Mouse (Mus musculus) neural tube, postnatal 0 days (tissue): Measurements from ENCODE around the gene Ifi211. TPM values are rescaled to one million over a fixed set of nuclear protein-coding genes. Genes with fewer than 3 reads are reported as not detected.

ENCODE experiments used
- polyA plus RNA-seq: library from polyadenylated mRNA; unstranded; fragments of >200 nt; fragmentation: Nextera tagmentation; extraction: Ambion mirVana; gene quantifications from 2 replicates; pipeline ENCODE4 v1.2.1, GENCODE M21; 2015

The Ifi211 gene
- 0.77 and 0.89 TPM in 2 replicates for polyA plus RNA-seq

DNA sequence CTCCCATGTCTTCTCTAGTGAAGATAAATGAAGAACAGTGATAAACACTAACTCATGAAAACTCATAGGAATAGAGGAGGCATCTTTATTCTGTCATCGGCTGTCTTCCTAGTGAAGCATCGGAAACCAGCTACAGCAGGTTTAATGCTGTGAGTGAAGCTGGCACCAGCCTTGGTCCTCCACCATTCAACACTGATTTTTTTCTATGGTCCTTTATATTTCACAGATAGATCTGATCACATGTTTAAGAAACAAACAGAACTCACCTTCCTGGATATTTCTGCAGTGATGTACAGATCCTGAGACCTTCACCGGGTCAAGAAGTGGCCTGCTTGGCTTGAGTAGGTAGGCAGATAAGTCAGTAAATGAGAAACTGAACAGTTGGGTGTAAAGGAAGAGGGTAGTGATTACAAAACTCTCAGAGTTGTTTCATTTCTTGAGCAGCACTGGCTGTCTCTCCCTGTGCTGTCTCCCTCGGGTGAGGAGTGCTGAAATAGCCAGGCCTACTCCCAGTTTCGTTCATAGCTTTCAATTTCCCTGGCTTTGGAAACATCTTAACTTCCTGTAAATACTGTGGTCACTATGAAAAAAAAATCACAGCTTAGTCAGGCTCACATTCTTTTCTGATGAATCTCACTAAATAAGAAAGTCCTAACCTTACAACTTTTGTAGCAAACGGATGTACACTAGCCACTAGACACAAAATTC lies at the start of gene Ifi211:
Ifi211 (minus strand) TSS at position 499 of the 708 bp plus-strand sequence.

DNA sequence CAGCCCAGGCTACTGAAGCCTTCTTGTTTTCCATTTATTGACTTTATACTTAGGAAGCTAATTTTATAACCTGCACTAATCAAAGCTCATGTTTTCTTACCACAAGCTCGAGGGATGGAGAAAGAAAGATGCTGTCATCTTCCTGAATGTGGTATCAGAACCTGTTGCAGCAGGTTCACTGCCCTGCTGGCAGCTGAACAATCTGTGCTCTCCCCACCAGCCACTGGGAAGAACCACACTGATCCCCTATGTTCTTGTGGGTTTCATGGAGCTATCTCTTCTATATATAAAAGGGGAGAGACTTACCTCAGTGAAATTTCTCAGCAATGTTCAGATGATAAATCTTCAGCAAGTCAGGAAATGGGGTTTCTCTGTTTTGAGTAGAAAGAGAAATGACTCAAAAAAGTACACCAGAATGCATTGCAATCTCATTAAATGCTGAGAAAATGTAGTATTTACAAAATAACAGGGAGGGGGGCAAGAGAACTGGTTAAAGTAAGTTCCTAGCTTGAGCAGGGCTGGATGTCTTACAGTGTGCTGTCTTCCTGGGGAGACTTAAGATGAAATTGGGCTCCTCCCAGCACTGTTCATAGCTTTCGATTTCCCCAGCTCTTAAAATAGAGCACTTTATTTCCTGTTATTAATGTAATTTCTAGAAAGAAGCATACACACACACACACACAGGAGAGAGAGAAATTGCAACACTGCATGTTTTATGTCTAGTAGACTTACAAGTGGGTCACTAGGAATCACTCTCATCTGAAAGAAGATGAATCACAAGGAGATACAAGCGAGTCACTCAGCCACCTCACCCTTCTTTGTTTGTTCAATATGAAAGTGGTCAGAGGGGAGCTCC lies 29.3 kb upstream of the Ifi211 start, which contains the start of the genes Mndal and Ifi203:
Mndal (minus strand) TSS at position 568 of the 856 bp plus-strand sequence.
Ifi203 (minus strand) TSS at position 749 of the 856 bp plus-strand sequence.

Other genes starting within 250 kb of the Ifi211 start
- not detected in 2 replicates for gene Ifi208, start 239.4 kb downstream of the Ifi211 start, polyA plus RNA-seq
- 0.41 and 0.61 TPM in 2 replicates for gene Ifi207, start 171.3 kb downstream of the Ifi211 start, polyA plus RNA-seq
- gene Ifi204, start 146.1 kb downstream of the Ifi211 start, polyA plus RNA-seq = 1.4 and 1.5 TPM in 2 replicates
- 2.5 TPM in 2 replicates for gene Mndal, start 29.4 kb upstream of the Ifi211 start, polyA plus RNA-seq
- 0.94 and 2.3 TPM in 2 replicates for gene Ifi203, start 29.6 kb upstream of the Ifi211 start, polyA plus RNA-seq
- gene Ifi202b, start 69.7 kb upstream of the Ifi211 start, polyA plus RNA-seq = not detected in 2 replicates
- gene Ifi205, start 118.8 kb upstream of the Ifi211 start, polyA plus RNA-seq = 0.12 TPM in 1 of 2 replicates, not detected in the other
- gene Olfr433, start 127.7 kb upstream of the Ifi211 start, polyA plus RNA-seq = not detected in 2 replicates
- gene Olfr432, start 136.2 kb upstream of the Ifi211 start, polyA plus RNA-seq = not detected in 2 replicates
- not detected in 2 replicates for gene Olfr430, start 153.6 kb upstream of the Ifi211 start, polyA plus RNA-seq
- not detected in 2 replicates for gene Olfr429, start 171.3 kb upstream of the Ifi211 start, polyA plus RNA-seq
- not detected in 2 replicates for gene Olfr427, start 183.8 kb upstream of the Ifi211 start, polyA plus RNA-seq
- not detected in 2 replicates for gene Olfr231, start 208.1 kb upstream of the Ifi211 start, polyA plus RNA-seq
- not detected in 2 replicates for gene Olfr424, start 218.5 kb upstream of the Ifi211 start, polyA plus RNA-seq
- gene Olfr420, start 242.6 kb upstream of the Ifi211 start, polyA plus RNA-seq = not detected in 2 replicates